Mouse (Mus musculus): Measurements from ENCODE around the gene Siglech. TPM values are rescaled to one million over a fixed set of nuclear protein-coding genes. Genes with fewer than 3 reads are reported as not detected.
"Not testable (repeated sequence)": the region's sequence is repeated elsewhere in the genome, so short reads cannot be mapped to it uniquely, and the experiment has no call there.

Siglech gene
- polyA plus RNA-seq, 1 experiment from 2014 or later: 2.6 TPM

DNA sequence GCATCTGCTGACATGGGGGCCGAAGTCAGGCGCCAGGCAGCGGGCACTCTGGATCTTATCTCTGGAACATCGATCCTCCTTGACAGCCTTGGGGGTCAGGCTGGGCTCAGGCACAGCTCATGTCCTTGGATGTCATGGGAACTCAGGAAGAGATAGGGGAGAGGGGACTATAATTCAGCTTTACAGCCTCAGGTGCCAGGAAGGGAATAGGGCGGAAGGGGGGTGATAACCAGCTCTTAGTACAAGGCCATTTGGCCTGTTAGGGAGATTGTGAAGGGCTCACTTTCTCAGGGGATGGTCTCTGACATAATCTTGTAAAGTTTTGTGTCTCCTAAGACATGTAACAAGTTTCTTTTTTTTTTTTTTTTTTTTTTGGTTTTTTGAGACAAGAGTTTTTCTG is 22.6 kb downstream of the Siglech start:
- H3K9ac ChIP-seq; ATAC-seq (ENCODE audit: low FRiP score); H3K27me3 ChIP-seq; H3K9me3 ChIP-seq; H3K4me2 ChIP-seq; H3K4me3 ChIP-seq; H3K36me3 ChIP-seq; H3K27ac ChIP-seq: not testable (repeated sequence)
- WGBS: 84% methylated on average over 5 of the region's 5 CpGs
- H3K4me1 ChIP-seq (replicated peaks): peaks cover 16% of the 10 kb centered on the region

DNA sequence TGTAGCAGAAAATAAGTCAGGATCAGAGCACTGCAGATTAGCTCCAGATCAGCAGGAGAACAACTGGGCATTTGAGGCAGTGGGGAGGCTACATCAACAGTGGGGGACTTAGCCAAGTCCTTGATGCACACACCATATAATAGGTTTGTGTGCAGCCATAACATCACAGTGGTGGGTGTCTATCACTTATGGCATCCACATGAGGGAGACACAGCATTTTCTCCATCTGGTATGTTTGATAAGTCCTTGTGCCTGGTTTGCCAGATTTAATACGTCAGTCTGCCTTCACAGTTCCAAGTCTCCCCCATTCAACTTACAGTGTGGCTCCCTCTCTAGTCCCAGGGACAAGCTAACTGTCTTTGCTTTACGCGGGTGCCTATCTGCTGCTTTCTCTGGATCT is 24.3 kb downstream of the Siglech start:
- 0 out of 2 replicates have a peak overlapping the region, but pooled peaks have one; percentile 6 for H3K9ac ChIP-seq

GRCm38 (mm10) chr7:55793236-55793951 is 25.4 kb downstream of the Siglech start:
- H3K9ac ChIP-seq: peak overlapping the region; percentile 91
- peak overlapping the region; percentile 73 for H3K4me3 ChIP-seq
- ATAC-seq (ENCODE audit: low FRiP score): peak; percentile 62
- H3K4me1 ChIP-seq (replicated peaks): peaks cover 16% of the 10 kb centered on the region
- H3K27ac ChIP-seq: peak overlapping the region; percentile 86
- no peaks in the 10 kb centered on the region for H3K27me3 ChIP-seq
- no peaks in the 10 kb centered on the region for H3K9me3 ChIP-seq
- peaks cover 22% of the 10 kb centered on the region for H3K36me3 ChIP-seq
- WGBS: 35% methylated on average over 13 of the region's 13 CpGs
- peak overlapping the region; percentile 76 for H3K4me2 ChIP-seq

More for the DNA sequence above, 24.3 kb downstream of the Siglech start:
- Histone ChIP-seq H3K4me2 (no peak overlapping the region), H3K9me3 (no peaks in the 10 kb centered on the region), H3K27me3 (no peaks in the 10 kb centered on the region), H3K27ac (no peak overlapping the region), H3K4me3 (no peak overlapping the region), H3K4me1 (replicated peaks) (peaks cover 16% of the 10 kb centered on the region), H3K36me3 (peaks cover 14% of the 10 kb centered on the region)
- 74% methylated on average over 3 of the region's 3 CpGs for WGBS
- ATAC-seq (ENCODE audit: low FRiP score): no peak

GRCm38 (mm10) chr7:55793952-55794603 is 26.1 kb downstream of the Siglech start, which contains the start of gene Tubgcp5:
Gene Tubgcp5 (plus strand): TSS chr7:55794154.
- Histone ChIP-seq H3K9me3 (no peaks in the 10 kb centered on the region), H3K36me3 (peaks cover 27% of the 10 kb centered on the region), H3K27me3 (no peaks in the 10 kb centered on the region), H3K4me1 (replicated peaks) (peaks cover 16% of the 10 kb centered on the region), H3K9ac (peak within 1 kb of the TSS; percentile 91), H3K4me2 (peak within 1 kb of the TSS; percentile 76), H3K4me3 (peak within 1 kb of the TSS; percentile 73), H3K27ac (peak within 1 kb of the TSS; percentile 86)
- under 1% methylated on average over 51 of the region's 51 CpGs for WGBS
- peak; percentile 100 for ATAC-seq (ENCODE audit: low FRiP score)

GRCm38 (mm10) chr7:55799981-55800380 is 32.0 kb downstream of the Siglech start:
- Histone ChIP-seq H3K4me1 (replicated peaks) (peaks cover 5% of the 10 kb centered on the region), H3K9me3 (no peaks in the 10 kb centered on the region), H3K27ac (no peak overlapping the region), H3K36me3 (peaks cover 73% of the 10 kb centered on the region), H3K4me2 (no peak overlapping the region), H3K27me3 (no peaks in the 10 kb centered on the region), H3K9ac (no peak overlapping the region), H3K4me3 (no peak overlapping the region)
- no peak for ATAC-seq (ENCODE audit: low FRiP score)
- WGBS: 88% methylated on average over 3 of the region's 3 CpGs

- Histone ChIP-seq H3K27ac (no peak overlapping the region), H3K9ac (no peak overlapping the region), H3K4me1 (replicated peaks) (no peaks in the 10 kb centered on the region), H3K9me3 (no peaks in the 10 kb centered on the region), H3K27me3 (no peaks in the 10 kb centered on the region), H3K4me2 (no peak overlapping the region), H3K4me3 (no peak overlapping the region), H3K36me3 (peaks cover 84% of the 10 kb centered on the region)
- WGBS: 95% methylated on average over 2 of the region's 2 CpGs
- no peak for ATAC-seq (ENCODE audit: low FRiP score)
These were observed 42.0 kb downstream of the Siglech start for GRCm38 (mm10) chr7:55809967-55810366.

DNA sequence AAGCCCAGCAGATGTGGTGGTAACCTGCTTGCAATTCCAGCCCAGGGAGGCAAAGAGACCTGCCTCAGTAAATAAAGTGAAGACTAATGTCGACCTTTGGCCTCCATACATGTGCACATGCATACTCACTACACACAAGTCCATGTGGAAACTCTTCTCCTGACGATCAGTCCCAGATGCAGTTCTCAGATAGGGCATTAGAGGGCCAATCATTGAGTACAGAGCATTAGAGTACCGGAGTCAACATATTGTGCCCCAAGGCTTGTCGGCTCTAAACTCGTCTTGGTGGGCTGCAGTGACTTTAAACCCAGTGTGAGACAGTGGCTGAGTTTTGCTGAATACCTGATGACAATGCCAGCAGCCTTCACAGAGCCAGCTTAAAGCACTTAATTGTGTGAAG is 56.5 kb downstream of the Siglech start:
- H3K9me3 ChIP-seq: no peaks in the 10 kb centered on the region
- ATAC-seq (ENCODE audit: low FRiP score): no peak
- H3K4me3 ChIP-seq: no peak overlapping the region
- no peaks in the 10 kb centered on the region for H3K4me1 ChIP-seq (replicated peaks)
- H3K9ac ChIP-seq: no peak overlapping the region
- 85% methylated on average over 5 of the region's 5 CpGs for WGBS
- H3K4me2 ChIP-seq: no peak overlapping the region
- no peaks in the 10 kb centered on the region for H3K27me3 ChIP-seq
- peaks cover 87% of the 10 kb centered on the region for H3K36me3 ChIP-seq
- no peak overlapping the region for H3K27ac ChIP-seq

DNA sequence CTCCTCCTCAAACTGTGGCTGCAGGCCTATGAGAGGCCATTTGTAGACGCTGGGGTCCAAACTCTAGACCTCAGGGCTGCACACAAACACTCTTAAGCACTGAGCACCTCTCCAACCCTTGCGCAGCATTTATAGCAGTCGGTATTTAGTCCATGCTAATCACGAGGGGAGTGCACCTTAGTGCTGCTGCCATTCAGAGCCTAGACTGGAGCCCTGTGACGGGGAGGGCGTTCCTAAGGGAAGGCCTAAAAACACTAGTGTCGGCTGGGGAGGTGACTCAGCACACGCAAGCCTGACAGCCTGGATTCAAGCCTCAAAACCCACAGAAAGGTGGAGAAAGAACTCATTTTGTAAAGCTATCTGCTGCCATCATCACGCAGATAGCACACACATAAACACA is 59.6 kb downstream of the Siglech start:
- 86% methylated on average over 9 of the region's 9 CpGs for WGBS
- Histone ChIP-seq H3K36me3 (peaks cover 82% of the 10 kb centered on the region), H3K4me3 (no peak overlapping the region), H3K4me2 (no peak overlapping the region), H3K9me3 (no peaks in the 10 kb centered on the region), H3K9ac (no peak overlapping the region), H3K27ac (no peak overlapping the region), H3K27me3 (no peaks in the 10 kb centered on the region), H3K4me1 (replicated peaks) (no peaks in the 10 kb centered on the region)
- ATAC-seq (ENCODE audit: low FRiP score): no peak

Other genes with a start within 250 kb of the Siglech start
- 37.1 and 42.0 TPM in 2 replicates for gene Tubgcp5, start 26.0 kb downstream of the Siglech start, polyA plus RNA-seq (2015; fragmentation: Nextera tagmentation; extraction: Ambion mirVana)
- gene Cyfip1, start 73.6 kb downstream of the Siglech start, polyA plus RNA-seq (2015; fragmentation: Nextera tagmentation; extraction: Ambion mirVana): 50.2 and 51.0 TPM in 2 replicates
- 35.5 and 38.4 TPM in 2 replicates for gene Nipa2, start 194.3 kb downstream of the Siglech start, polyA plus RNA-seq (2015; fragmentation: Nextera tagmentation; extraction: Ambion mirVana)

All from hindbrain, embryonic 13.5 days (tissue).